20 mouse cellular contexts compared by ENCODE assay signal in genomic region chr7:67892917-67893316, GRCm38 (mm10). TPM values are rescaled to one million over a fixed set of nuclear protein-coding genes. Genes with fewer than 3 reads are reported as not detected.
DNase-seq lines count a peak whose midpoint lies in the region; ATAC-seq and TF ChIP-seq lines count a peak whose summit lies in the region.
"Had no signal": no experiment of that assay in that cellular context is flagged by ENCODE, and none has a peak within 500 bp of the region (broad histone marks: within the 10 kb centered on the region; RNA-seq: fewer than 3 reads in every experiment).

No protein-coding gene starts in this region.

- H3K27ac ChIP-seq in left cerebral cortex, adult 2 months, result peak overlapping the region; percentile 28; the same call in 1 of the 2 replicates
- H3K27ac ChIP-seq in gastrocnemius, adult 2 months, result no peak overlapping the region
- H3K27ac ChIP-seq: embryonic facial prominence, embryonic 10.5 days; embryonic facial prominence, embryonic 12.5 days had no signal

- DNase-seq in left cerebral cortex, adult 2 months (ENCODE audit: extremely low spot score in 1 of 2, low spot score in 2 of 2), result no peak
- no peak for DNase-seq in left cerebral cortex, postnatal 25 days (ENCODE audit: low spot score in 2 of 2)
- DNase-seq in 416B (ENCODE audit: low read depth), result peak; percentile 8
- no peak for DNase-seq in gastrocnemius, adult 2 months
- DNase-seq in ovary, postnatal 10 days (ENCODE audit: low spot score), result no peak
- DNase-seq: adrenal gland, adult 2 months; adrenal gland, postnatal 10 days; adrenal gland, postnatal 25 days; cerebellum, adult 11 months; cerebellum, adult 18-20 months; cerebellum, adult 8-10 months; cerebellum, adult 9-11 months; cerebellum, postnatal 14 days; cerebellum, postnatal 36 days had no signal

- peak; percentile 86 for ATAC-seq in granulocyte monocyte progenitor cell, adult 5-6 weeks (replicated peaks; ENCODE audit: poor library complexity, severe bottlenecking)
- ATAC-seq in megakaryocyte progenitor cell, adult 5-6 weeks (replicated peaks; ENCODE audit: poor library complexity), result peak; percentile 73
- ATAC-seq: forebrain, embryonic 14.5 days; forebrain, embryonic 16.5 days had no signal

- intact Hi-C loops in left cerebral cortex, adult 2 months (cut with DNase I), result no loop called here
- intact Hi-C loops in left cerebral cortex, postnatal 25 days (cut with DNase I), result no loop called here
- intact Hi-C loops in gastrocnemius, adult 2 months (cut with DNase I), result no loop called here

- no peak overlapping the region for H3K4me3 ChIP-seq in left cerebral cortex, adult 2 months
- H3K4me3 ChIP-seq in gastrocnemius, adult 2 months, result no peak overlapping the region
- H3K4me3 ChIP-seq: embryonic facial prominence, embryonic 10.5 days; embryonic facial prominence, embryonic 12.5 days had no signal

- no peak for TF ChIP-seq CTCF in left cerebral cortex, adult 2 months (IDR thresholded peaks at IDR 0.05)
- no peak for TF ChIP-seq CTCF in gastrocnemius, adult 2 months (IDR thresholded peaks at IDR 0.05)

RNA-seq across cellular contexts. Expression of gene Igf1r, which starts 59.7 kb away (rescaled TPM):
- 10 to 100 TPM; 52.7 to 54.3 TPM for total RNA-seq in left cerebral cortex, adult 2 months (2021)
- 10 to 100 TPM; 45.8 to 47.3 TPM for total RNA-seq in left cerebral cortex, postnatal 25 days (2021)
- 59.2 and 59.7 TPM in 2 replicates for total RNA-seq in granulocyte monocyte progenitor cell, adult 5-6 weeks (2014; fragmentation: Nextera tagmentation)
- 27.9 and 29.4 TPM in 2 replicates for total RNA-seq in granulocyte monocyte progenitor cell, adult 5-6 weeks (2017)
- 46.1 and 50.3 TPM in 2 replicates for total RNA-seq in megakaryocyte progenitor cell, adult 5-6 weeks (2015)
- 22.4 and 25.0 TPM in 2 replicates for total RNA-seq in megakaryocyte progenitor cell, adult 5-6 weeks (2017)
- total RNA-seq in gastrocnemius, adult 2 months (2021), result 1 to 10 TPM; 8.0 to 8.3 TPM
